Mouse (Mus musculus): ENCODE data around the gene Med6.
A peak's percentile ranks its signal among the peaks of the same experiment; 100 is the strongest.

The Med6 gene

DNA sequence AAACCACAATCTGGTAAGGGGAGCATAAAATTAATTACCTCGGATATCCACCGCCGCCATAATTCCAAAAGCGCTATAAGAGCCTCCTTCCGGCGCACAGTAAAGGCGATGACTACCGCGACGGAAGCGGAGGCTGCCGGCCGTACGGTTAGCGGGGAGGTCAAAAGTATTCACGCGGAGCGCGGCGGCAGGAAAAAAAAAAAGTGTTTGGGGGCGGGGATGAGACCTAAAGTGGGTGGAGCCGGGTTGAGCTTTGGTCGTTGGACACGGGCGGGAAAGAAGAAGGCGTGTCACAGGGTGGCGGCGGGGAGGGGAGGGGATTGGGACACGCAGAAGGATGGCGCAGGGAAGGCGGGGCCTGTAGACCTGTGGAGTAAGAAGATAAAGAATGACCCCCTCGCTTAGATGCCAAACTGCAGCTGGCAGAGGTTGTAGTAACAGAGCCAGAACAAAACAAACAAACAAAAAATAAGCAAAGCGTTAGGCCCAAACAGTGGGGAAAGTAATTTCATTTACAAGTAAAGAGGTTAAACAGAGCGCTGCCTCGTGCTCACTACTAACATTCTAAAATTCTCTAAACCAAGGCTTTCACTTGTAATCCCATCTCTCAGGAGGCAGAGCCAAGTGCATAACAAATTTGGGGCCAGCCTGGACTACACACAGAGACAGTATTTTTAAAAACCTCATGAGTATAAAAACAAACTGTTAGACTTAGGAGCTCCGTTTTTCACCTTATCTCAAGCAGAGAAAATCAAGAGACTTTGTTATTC lies at the start of gene Med6:
Gene Med6 (minus strand): TSS at position 107 of the 770 bp plus-strand sequence.
- peak; percentile 99 for ATAC-seq (ENCODE audit: low TSS enrichment)

DNA sequence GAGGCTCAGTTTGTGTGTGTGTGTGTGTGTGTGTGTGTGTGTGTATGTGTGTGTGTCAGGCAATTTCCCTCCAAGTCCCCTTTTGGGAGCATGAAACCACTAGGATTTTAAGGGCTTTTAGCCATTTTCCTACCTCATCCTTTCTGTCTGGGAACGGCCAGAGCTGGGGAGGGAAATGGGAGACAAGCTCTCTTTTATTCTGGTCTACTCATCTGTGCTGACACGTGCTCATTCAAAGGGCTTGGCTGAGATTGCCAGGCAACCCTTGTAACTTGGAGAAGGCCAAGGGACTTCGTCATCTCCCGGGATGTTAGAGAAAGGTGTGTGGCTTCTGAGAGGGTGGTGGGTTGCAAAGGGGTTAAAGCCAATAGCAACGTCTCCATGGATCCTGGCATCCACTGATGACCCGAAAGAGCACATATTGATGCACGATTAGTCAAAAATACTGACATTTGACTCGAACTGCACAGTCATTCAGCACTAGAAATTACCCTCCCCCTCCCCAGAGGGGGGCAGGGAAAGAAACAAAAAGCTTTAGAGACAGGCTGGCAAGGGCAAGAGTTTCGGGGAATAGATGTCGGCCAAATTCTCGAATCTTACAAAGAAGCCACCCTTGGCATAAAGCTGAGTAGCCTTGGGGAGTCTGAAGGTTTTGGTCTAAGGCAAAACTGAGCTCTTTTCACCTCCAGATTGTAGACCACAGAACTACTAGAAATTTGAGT lies 47.7 kb upstream of the Med6 start:
- no peak for ATAC-seq (ENCODE audit: low TSS enrichment)

DNA sequence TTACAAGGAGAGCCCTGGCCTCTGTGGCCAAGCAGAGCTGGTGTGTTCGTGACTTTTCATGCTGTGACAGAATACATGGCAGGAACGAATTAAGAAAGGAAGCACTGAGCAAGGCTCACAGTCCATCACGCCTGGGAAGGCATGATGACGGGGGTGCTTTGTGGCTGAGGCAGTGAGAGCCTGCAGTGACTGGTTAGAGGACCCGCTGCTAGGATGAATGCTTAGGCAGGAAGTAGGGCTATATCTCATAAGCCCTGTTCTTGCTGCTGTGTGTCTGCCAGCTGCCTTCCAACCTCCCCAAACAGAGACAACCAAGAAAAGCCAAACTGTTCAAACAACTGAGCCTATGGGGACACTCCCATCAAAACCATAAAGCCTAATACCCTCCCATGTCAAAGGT lies 45.8 kb upstream of the Med6 start:
- no peak for ATAC-seq (ENCODE audit: low TSS enrichment)

DNA sequence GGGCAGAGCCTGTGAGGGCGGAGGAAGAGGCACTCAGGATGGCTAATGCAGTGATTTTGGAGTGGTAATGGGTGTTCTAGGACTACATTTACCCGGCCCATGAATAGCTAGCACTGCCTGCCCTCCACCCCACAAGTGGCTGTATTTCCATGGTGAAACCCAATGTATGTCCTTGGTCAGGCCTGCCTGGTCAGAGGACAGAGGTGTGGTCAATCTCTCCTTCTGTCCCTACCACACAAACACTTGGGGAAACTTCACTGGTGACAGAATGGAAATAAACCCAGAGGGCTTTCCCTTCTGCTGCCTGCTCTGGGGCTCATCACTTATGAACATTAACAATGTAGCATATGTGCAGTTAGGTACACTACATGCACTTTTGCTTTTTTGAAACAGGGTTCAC lies 38.4 kb upstream of the Med6 start:
- no peak for ATAC-seq (ENCODE audit: low TSS enrichment)

DNA sequence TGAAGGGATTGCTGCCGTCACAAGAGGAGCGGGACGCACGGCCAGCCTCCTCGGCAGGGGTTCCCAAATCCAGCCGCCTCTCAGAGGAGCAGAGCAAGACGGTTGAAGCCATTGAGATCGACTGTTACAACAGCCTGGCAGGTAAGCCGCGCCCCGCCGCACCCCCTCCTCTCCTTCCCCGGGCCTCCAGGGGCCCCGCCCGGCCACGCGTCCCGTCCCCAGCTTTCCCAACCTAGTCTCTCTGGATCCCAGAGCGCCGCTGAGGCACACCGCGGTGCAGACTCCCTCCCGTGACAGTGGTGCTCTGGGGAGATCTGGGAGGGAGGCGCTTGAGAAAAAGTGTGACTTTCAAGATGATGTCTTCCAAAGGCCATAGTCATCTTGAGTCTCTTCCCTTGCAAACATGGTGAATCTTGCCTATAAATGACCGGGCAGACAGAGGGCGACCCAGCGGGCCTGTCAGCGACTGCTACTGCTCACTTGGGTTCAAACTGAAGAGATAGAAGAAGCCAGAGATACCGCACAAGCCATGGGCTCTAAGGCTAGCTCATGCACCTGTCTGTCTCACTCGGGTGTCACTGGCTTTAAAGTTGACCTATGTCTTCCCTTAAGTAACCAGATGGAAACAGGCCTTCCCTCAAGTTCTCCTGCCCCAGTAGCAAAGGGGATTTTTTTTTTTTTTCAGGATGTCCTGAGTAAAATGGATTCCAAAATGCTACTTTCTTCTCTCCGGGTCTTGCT lies 37.0 kb upstream of the Med6 start:
- peak; percentile 62 for ATAC-seq (ENCODE audit: low TSS enrichment)

DNA sequence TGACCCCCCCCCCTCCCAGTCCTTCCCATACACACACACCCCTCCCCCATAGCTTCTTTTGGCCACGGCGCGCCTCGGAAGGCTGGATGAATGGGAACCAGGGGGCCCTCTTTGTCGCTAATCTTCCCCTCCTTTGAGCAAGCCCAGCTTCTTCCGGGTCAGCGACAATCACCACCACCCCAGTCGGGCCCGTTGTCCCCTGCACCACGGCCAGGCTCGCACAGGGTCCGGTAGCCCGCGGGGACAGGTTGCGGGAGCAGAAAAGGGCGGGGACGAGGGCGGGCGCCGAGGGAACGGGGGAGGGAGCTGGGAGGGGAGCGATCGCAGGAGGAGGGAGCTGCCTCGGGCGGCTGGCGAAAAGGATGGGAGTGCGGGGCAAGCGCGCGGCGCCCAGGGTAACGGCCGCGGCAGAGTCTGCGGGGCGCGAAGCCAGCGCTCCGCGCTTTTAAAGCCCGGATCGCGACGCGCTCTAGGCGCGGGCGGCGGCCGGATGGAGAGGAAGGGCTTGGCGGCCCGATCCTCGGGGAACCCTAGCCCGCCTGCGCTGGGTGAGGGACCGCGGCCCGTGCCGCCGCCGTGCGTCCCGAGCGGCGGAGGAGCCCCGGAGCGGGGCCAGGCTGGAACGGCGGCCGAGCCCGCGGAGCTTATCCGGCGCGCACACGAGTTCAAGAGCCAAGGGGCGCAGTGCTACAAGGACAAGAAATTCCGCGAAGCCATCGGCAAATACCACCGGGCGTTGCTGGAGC lies 36.3 kb upstream of the Med6 start, which contains the start of gene Ttc9:
Gene Ttc9 (plus strand): TSS at position 335 of the 746 bp plus-strand sequence.
- ATAC-seq (ENCODE audit: low TSS enrichment) = peak; percentile 75

DNA sequence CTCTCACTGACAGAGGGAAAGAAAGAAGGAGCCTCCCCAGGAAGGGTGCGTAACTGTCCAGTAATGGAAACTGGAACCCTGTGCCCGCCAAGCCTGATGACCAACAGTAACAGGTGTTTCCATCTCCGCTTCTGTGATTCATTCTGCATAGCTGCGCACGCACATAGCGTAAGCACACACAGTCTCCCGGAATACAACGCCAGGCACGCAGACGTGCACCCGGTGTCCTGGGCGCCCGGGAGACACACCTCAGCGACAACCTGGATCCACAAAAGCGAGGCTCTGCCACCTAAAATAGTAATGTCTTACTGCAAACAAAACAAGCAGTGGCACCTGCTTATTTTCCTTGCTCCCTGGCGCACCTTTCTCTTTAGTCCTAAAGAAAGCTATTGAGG lies 35.7 kb upstream of the Med6 start:
- peak; percentile 56 for ATAC-seq (ENCODE audit: low TSS enrichment)

DNA sequence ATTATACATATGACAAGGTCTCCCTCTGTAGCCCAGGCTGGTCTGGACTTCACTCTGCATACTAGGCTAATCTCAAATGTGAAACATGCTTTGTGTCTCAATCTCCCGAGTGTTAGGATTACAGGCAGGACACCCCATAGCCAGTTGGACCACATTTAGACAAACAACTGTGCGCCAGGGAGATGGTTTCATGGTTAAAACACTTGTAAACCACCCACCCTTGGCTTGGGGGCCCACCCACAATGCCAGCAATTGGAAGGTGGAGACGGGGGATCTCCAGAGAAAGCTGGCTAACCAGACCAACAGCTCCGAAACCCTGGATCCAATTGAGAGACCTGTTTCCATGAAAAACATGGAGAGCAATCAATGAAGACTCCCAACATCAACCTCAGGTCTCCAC lies 33.3 kb upstream of the Med6 start:
- no peak for ATAC-seq (ENCODE audit: low TSS enrichment)

DNA sequence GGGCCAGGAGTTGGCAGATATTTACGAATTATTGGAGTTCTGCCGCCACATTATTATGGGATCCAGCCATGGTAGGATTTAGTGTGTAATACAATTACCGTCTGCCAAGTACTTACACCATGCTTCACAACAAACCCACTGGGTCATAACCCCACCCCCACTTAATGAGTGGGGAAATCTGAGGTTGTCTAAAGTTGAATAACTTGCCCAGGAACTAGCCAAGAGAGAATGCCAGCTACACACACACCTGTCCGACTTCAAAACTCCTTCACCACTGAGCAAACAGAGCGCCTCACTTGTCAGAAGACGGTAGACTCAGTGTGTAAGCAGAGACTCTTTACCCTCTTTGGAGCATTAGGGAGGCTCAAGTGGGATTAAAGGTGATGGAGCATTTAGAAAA lies 32.6 kb upstream of the Med6 start:
- no peak for ATAC-seq (ENCODE audit: low TSS enrichment)

DNA sequence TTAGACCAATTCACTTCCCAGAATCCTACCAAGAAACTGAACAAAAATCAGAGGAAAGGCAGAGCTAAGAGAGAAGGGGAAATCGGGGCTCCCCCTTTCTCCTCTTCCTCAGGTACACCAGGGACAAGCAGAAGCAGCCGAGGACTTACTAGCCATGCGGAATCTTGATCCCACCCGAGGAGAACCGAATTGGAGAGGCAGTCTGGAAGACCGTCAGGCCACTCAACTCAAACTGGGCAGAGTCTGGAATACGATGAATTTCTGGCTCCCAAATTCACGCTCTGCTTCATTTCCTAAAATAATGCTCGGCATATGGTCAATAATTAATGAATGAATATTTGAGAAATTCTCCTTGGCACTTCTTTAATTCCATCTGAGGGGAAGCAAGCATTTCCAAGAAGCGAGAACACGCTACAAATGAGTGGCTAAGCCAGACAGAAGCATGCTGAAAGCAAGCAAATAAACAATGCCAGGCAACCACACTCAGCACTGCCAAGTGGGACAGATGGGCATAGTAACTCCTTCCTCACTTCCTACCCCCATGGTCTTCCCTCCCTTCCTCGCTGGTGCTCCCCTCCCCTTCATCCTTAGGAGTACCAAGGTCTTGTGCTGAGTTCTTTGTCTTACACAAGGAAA lies 31.5 kb upstream of the Med6 start:
- no peak for ATAC-seq (ENCODE audit: low TSS enrichment)

DNA sequence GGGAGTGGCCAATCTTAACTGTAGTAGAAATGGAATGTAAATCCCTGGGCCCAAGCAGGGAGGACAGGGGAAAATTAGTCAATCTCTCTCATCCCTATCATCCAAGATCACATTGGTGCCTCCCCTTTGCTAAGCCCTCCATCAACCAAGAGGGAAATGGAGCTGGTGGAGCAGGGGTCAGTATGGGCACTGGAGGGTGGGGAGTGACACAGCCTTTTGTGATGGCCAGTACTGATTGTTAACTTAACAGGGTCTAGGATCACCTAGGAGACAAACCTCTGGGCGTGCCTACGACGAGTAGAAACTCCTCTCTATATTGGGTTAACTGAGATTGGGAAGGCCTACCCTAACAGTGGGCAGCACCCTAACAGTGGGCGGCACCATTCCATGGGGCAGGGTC lies 28.6 kb upstream of the Med6 start:
- no peak for ATAC-seq (ENCODE audit: low TSS enrichment)

DNA sequence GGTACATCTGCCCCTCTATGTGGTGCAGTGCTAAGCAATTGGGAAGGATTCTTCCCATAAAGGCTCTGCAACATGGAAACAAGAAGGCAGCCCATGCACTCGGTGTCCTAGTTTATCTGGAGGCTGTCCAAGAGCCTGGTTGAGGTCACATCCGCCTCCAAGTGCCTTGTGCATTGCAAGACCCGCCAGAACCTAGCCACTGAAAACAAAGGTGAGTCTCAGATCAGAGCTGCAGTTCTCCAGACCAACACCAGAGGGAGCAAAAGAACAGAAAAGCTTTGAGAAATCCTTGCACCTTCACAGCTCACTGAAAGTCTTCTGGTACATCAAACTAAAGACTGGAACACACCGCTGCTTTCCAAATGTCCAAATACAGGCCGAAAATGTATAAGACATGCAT lies 24.5 kb upstream of the Med6 start:
- no peak for ATAC-seq (ENCODE audit: low TSS enrichment)

DNA sequence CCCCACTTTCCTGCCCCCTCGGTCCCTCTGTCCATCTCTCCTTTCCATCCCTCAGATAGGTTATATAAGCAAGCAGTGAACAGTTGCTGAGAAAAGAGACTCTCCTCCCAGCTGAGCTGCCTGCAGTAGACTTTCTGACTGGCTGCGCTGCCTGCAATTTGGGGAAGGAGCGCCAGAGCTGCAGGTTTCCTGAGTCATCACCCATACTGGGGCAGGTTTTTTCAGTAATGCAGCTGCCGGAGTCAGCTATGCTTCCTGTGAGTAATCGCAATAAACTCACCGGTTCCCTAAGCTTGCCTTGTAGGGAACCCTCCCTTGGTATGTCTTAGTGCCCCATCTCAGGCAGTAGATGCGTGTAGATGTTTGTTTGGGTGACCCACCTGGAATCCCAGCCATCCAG lies 22.2 kb upstream of the Med6 start:
- peak; percentile 91 for ATAC-seq (ENCODE audit: low TSS enrichment)

DNA sequence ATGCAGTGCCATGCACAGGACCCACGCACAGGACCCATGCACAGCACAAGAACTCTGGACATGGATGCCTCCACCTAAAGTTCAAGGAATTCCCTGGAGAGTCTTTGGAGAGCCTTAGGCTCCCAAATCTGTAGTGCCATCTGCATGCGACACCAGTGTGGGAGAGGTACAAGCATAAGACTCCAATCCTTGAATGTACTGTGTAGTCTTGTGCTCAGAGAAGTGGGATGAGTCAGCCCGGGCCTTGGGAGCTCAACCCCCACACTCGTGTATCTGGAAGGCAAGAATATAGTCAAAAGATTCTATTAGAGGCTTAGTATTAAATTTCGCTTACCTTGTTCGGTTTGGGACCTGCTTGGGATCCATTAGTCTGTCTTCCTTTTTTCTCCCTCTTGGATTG lies 21.0 kb upstream of the Med6 start:
- peak; percentile 81 for ATAC-seq (ENCODE audit: low TSS enrichment)

DNA sequence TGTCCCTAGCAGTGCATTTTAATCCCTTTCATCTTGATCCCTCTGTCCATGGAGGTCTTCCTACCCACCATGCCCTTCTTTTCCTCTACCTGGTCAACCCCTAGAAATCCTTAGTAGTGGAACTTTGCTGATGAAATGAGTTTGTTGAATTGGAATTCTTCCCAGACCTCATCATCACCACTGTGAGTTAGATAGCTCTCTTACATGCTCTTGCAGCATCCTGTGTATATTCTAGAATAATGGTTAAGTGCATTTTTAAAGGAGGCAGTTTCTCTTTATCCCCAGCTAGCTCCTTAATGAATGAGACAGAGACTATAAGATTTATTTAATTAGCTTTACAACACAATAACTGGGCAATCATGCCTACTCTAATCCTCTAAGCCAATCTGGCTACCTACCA lies 14.6 kb upstream of the Med6 start:
- no peak for ATAC-seq (ENCODE audit: low TSS enrichment)

DNA sequence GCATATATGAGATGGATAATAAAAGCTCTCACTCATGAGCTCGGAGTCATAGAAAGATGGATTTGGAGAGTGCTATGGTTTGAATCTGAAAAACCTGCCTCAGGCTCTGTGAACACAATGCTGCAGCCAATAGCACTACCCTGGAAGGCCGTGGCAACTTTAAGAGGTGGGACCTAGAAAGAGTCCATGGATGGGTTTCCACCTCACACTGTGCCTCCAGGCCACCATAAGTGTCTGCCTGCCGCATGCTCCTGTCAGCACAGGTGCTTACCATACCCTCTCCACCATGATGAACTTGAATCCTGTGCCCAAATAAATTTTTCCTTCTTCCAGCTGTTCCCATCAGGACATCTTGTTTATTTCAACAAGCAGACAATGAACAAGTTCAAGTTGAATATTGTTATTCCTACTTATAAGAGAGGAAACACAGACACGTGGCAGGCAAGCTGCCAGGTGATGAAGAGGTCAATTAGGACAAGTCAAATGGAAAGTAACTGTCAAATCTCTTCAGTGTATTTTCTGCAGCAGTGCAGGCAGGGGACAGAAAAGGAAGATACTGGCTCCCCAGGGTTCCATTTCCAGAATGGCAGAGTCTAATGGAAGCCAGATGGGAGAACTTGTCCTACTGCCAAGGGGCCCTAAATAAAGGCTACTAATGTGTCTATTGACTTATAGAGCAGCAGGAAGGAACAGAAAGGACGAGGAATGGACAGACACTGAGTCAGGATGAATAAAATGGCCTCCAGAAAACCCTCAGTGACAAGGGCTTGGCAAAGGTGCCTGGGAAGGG lies 10.4 kb upstream of the Med6 start:
- no peak for ATAC-seq (ENCODE audit: low TSS enrichment)

DNA sequence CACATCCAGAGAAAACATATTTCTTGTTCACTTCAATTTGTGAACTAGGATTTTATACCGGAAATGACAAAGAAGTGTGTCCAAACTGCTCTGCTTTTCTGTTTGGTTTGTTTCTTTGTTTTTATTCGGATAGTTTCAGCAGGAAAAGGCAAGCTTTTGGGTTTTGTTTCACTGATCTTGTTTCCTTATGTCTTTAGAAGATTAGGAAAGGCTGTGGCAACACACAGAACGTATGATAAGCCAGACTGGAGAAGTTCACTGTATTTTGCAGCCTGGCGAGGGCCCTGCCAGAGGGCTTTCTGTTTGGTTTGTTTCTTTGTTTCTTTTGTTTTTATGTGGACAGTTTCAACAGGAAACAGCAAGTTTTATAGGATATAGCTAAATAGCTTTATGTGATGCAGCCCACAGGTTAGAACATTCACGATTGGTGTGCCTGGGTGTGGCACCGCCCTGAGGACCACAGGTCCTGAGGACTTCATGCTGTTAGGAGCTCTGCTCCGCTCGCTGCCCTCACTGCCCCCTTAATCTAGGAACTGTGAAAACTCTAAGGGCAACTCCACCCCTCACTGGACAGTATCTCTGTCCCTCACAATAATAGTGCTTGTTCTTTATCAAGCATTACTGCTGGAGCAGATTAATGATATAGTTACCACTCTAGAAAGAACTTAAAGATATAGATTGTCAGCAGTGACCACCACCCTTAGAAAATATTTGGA lies 1.9 kb upstream of the Med6 start:
- no peak for ATAC-seq (ENCODE audit: low TSS enrichment)

DNA sequence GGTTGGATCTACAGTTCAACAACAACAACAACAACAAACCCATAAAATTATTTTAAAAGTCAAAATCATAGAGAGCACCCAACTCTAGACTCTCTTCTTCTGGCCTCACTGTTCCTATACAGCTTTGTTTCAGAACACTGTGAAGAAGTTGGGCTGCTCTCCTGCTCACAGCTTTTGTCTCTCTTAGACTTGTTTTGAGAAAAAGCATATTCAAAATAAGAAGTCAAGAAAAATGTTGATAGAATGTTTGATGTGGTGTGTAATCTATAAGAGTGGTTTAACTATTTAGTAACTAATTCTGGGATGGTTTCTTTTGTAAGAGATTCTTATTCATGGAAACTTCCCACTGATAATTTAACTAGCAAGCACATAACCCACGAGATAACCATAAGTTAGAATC lies 26.4 kb downstream of the Med6 start, which contains the start of gene Adam21:
Gene Adam21 (minus strand): TSS at position 101 of the 400 bp plus-strand sequence.
- ATAC-seq (ENCODE audit: low TSS enrichment) = no peak

DNA sequence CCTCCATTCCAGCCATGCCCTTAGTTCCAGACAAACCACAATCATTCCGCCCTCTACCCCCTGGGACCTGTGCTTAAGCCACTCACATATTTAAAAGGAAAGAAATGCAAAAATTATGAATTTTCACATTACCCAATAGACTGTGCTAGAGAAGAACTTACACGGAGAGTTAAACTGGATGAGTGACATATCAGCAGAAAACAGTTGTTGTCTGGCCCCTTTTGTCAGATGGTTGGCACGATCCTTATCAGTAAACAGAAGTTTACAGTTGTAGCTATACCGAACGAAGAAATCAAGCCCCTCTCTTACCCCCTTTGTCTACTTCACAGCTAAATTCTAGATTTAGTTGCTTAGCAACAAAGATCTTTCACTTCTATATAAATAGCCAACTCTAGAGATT lies 26.9 kb downstream of the Med6 start:
- no peak for ATAC-seq (ENCODE audit: low TSS enrichment)

DNA sequence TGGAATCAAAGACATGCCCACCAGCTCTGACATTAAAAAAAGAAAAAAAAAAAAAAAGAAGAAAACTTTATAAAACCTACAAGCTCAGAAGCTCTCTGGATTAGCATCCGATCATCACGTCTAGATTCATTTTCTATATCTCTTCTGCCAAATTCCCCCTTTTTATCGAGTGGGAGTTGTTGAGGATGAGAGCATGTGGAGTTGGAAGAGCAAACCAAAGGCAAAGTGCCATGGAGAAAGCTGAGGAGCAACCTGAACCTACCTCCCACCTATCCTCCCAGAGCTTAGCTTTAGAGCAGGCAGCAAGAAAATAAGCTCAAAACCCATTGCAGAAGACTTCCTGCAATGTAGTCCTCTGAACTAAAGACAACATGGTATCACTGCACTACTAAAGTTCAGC lies 30.6 kb downstream of the Med6 start:
- ATAC-seq (ENCODE audit: low TSS enrichment) = peak; percentile 86

All from frontal cortex, adult (tissue).